Mouse (Mus musculus) NIH3T3 (cell line): ENCODE data around the gene Lin52.
A peak's percentile ranks its signal among the peaks of the same experiment; 100 is the strongest.

Experiments used
- DNase-seq: peaks from one replicate; pipeline ENCODE4 v3.0.0-alpha.2; 2012; ENCODE audit warnings: low read depth

The Lin52 gene

GRCm38 (mm10) chr12:84539537-84539936 lies 88.3 kb downstream of the Lin52 start:
- peak; percentile 44 for DNase-seq

GRCm38 (mm10) chr12:84541391-84541958 lies 90.3 kb downstream of the Lin52 start:
- DNase-seq: no peak

- peak; percentile 82 for DNase-seq
These were observed 94.8 kb downstream of the Lin52 start for GRCm38 (mm10) chr12:84546028-84546427.

- no peak for DNase-seq
These were observed 95.4 kb downstream of the Lin52 start for GRCm38 (mm10) chr12:84546577-84547085.

GRCm38 (mm10) chr12:84548251-84548650 lies 97.0 kb downstream of the Lin52 start:
- no peak for DNase-seq

GRCm38 (mm10) chr12:84555218-84555617 lies 104.0 kb downstream of the Lin52 start:
- DNase-seq: no peak

- DNase-seq: no peak
These were observed 111.3 kb downstream of the Lin52 start for GRCm38 (mm10) chr12:84562558-84562957.

- DNase-seq: no peak
These were observed 116.4 kb downstream of the Lin52 start for GRCm38 (mm10) chr12:84567576-84567975.

GRCm38 (mm10) chr12:84569336-84569970 lies 118.2 kb downstream of the Lin52 start, which contains the start of gene Vsx2:
TSS of gene Vsx2 (plus strand) at chr12:84569762.
- DNase-seq: no peak

GRCm38 (mm10) chr12:84569976-84570693 lies 118.9 kb downstream of the Lin52 start:
- no peak for DNase-seq

GRCm38 (mm10) chr12:84570694-84571415 lies 119.6 kb downstream of the Lin52 start:
- no peak for DNase-seq

GRCm38 (mm10) chr12:84571466-84572340 lies 120.5 kb downstream of the Lin52 start:
- DNase-seq: no peak

GRCm38 (mm10) chr12:84572341-84572720 lies 121.1 kb downstream of the Lin52 start:
- no peak for DNase-seq

- no peak for DNase-seq
These were observed 121.9 kb downstream of the Lin52 start for GRCm38 (mm10) chr12:84573094-84573493.

GRCm38 (mm10) chr12:84577768-84578439 lies 126.7 kb downstream of the Lin52 start:
- DNase-seq: peak; percentile 26

- DNase-seq: no peak
These were observed 127.2 kb downstream of the Lin52 start for GRCm38 (mm10) chr12:84578440-84578770.

GRCm38 (mm10) chr12:84581285-84581684 lies 130.1 kb downstream of the Lin52 start:
- no peak for DNase-seq

- DNase-seq: peak; percentile 96
These were observed 138.9 kb downstream of the Lin52 start for GRCm38 (mm10) chr12:84589825-84590761.
